Mouse (Mus musculus): ENCODE data around the gene Ttc1.

GRCm38 (mm10) chr11:43712178-43712577 lies 35.6 kb downstream of the Ttc1 start:
- TF ChIP-seq CTCF (IDR thresholded peaks at IDR 0.05; ENCODE audit: low read depth) (no peak), EP300 (IDR thresholded peaks at IDR 0.05; ENCODE audit: low read depth) (no peak)

Data from liver, postnatal 0 days (tissue).